Mouse (Mus musculus) liver, postnatal 0 days (tissue): ENCODE results near the gene Mia.

Experiments used
- CTCF ChIP-seq: sonication (generic); IDR thresholded peaks from 2 replicates; pipeline ENCODE4 v1.5.1; 2016; ENCODE audit warnings: antibody characterized with exemption, low read depth
- EP300 ChIP-seq: IDR thresholded peaks from 2 replicates; pipeline ENCODE4 v1.6.1; 2016; ENCODE audit warnings: antibody characterized with exemption, low read depth, mild to moderate bottlenecking

- TF ChIP-seq CTCF (peak; percentile 38), EP300 (no peak)
Measured at GRCm38 (mm10) chr7:27131387-27131786, 49.6 kb downstream of the Mia start.
